Mouse (Mus musculus) heart, postnatal 0 days (tissue): ENCODE data around the gene Smarca2. TPM values are rescaled to one million over a fixed set of nuclear protein-coding genes. Genes with fewer than 3 reads are reported as not detected.

Experiments
- ATAC-seq: fragments of 200-750 bp; cut with Nextera tagmentation; 2 replicates; pipeline ENCODE4 v1.8.0; 2017; ENCODE audit warnings: low read depth, moderate number of reproducible peaks, moderate library complexity; ENCODE audit not compliant: insufficient read depth
- DNase-seq: peaks from one replicate; pipeline ENCODE4 v3.0.0-alpha.2; 2016; ENCODE audit warnings: low spot score
- H3K27ac ChIP-seq: fragments of 300-500 bp; sonication (generic); 2 replicates; pipeline ENCODE4 v1.5.1; 2014; ENCODE audit warnings: low read depth, mild to moderate bottlenecking
- H3K27me3 ChIP-seq: fragments of 300-500 bp; sonication (generic); 2 replicates; pipeline ENCODE4 v1.6.1; 2014; ENCODE audit warnings: low read length, mixed read lengths; ENCODE audit not compliant: control insufficient read depth, insufficient read depth
- H3K36me3 ChIP-seq: fragments of 300-500 bp; sonication (generic); replicated peaks from 2 replicates; pipeline ENCODE4 v1.6.1; 2014; ENCODE audit warnings: low read length, mixed read lengths; ENCODE audit not compliant: control insufficient read depth, insufficient read depth
- H3K4me1 ChIP-seq: fragments of 300-500 bp; sonication (generic); 2 replicates; pipeline ENCODE4 v1.6.1; 2014; ENCODE audit warnings: antibody characterized with exemption; ENCODE audit not compliant: control insufficient read depth, insufficient read depth
- H3K4me2 ChIP-seq: fragments of 300-500 bp; sonication (generic); 2 replicates; pipeline ENCODE4 v1.6.1; 2014; ENCODE audit warnings: low read depth, mild to moderate bottlenecking, low read length, moderate library complexity
- H3K4me3 ChIP-seq: fragments of 300-500 bp; sonication (generic); 2 replicates; pipeline ENCODE4 v1.5.1; 2014; ENCODE audit warnings: low read depth, low read length
- H3K9ac ChIP-seq: fragments of 300-500 bp; sonication (generic); replicated peaks from 2 replicates; pipeline ENCODE4 v1.6.1; 2014; ENCODE audit warnings: low read depth, low read length, mixed read lengths
- H3K9me3 ChIP-seq: fragments of 300-500 bp; sonication (generic); replicated peaks from 2 replicates; pipeline ENCODE4 v1.6.1; 2016; ENCODE audit warnings: low read length; ENCODE audit not compliant: control insufficient read depth
- CTCF ChIP-seq: IDR thresholded peaks from 2 replicates; pipeline ENCODE4 v1.5.1; 2016; ENCODE audit warnings: antibody characterized with exemption, control low read depth, low read depth
- EP300 ChIP-seq: IDR thresholded peaks from 2 replicates; pipeline ENCODE4 v1.6.1; 2016; ENCODE audit warnings: antibody characterized with exemption, low read depth
- WGBS: fragments of 180-500 bp; shearing (Covaris S2); extraction: QIAGEN DNeasy Blood & Tissue Kit; methylation state at CpG from one replicate; pipeline ENCODE4 v1.1.7; 2014; 5-methylcytosine and 5-hydroxymethylcytosine counted together
- polyA plus RNA-seq: library from polyadenylated mRNA; unstranded; fragments of >200 nt; fragmentation: Nextera tagmentation; extraction: Ambion mirVana; gene quantifications from 2 replicates; pipeline ENCODE4 v1.2.1, GENCODE M21; 2015
- total RNA-seq: library from RNA; depleted of rRNA; stranded (reverse); fragments of >200 nt; gene quantifications from 2 replicates; pipeline ENCODE4 v1.2.3, GENCODE M21; 2014; ENCODE audit warnings: low replicate concordance

The Smarca2 gene
- total and polyA plus RNA-seq, 2 experiments from 2014 or later, result 21.7 to 50.1 TPM

GRCm38 (mm10) chr19:26745567-26745966 is 140.7 kb downstream of the Smarca2 start:
- no peak overlapping the region for H3K27ac ChIP-seq
- H3K4me1 ChIP-seq, result peaks cover 4% of the 10 kb centered on the region; the same call in 1 of the 2 replicates
- 81% methylated on average over 7 of the region's 7 CpGs for WGBS
- H3K4me3 ChIP-seq, result no peak overlapping the region
- no peaks in the 10 kb centered on the region for H3K36me3 ChIP-seq
- H3K9ac ChIP-seq, result no peak overlapping the region
- H3K4me2 ChIP-seq, result no peak overlapping the region
- no peaks in the 10 kb centered on the region for H3K27me3 ChIP-seq
- ATAC-seq (no peak), DNase-seq (no peak)
- TF ChIP-seq EP300 (no peak), CTCF (no peak)
- no peaks in the 10 kb centered on the region for H3K9me3 ChIP-seq

GRCm38 (mm10) chr19:26746290-26746689 is 141.4 kb downstream of the Smarca2 start:
- no peaks in the 10 kb centered on the region for H3K36me3 ChIP-seq
- TF ChIP-seq CTCF (no peak), EP300 (no peak)
- no peak overlapping the region for H3K4me3 ChIP-seq
- no peak overlapping the region for H3K9ac ChIP-seq
- 0 out of 2 replicates have a peak overlapping the region, but pooled peaks have one; percentile 90 for H3K27ac ChIP-seq
- ATAC-seq (no peak), DNase-seq (no peak)
- H3K9me3 ChIP-seq, result no peaks in the 10 kb centered on the region
- WGBS, result 83% methylated on average over 10 of the region's 10 CpGs
- no peak overlapping the region for H3K4me2 ChIP-seq
- H3K4me1 ChIP-seq, result peaks cover 4% of the 10 kb centered on the region; the same call in 1 of the 2 replicates
- H3K27me3 ChIP-seq, result no peaks in the 10 kb centered on the region

GRCm38 (mm10) chr19:26746709-26747467 is 142.0 kb downstream of the Smarca2 start:
- H3K4me3 ChIP-seq, result peak overlapping the region; percentile 66
- ATAC-seq (no peak), DNase-seq (no peak)
- H3K27me3 ChIP-seq, result no peaks in the 10 kb centered on the region
- H3K9ac ChIP-seq, result peak overlapping the region; percentile 55
- TF ChIP-seq EP300 (no peak), CTCF (no peak)
- H3K4me2 ChIP-seq, result peak overlapping the region; percentile 63
- no peaks in the 10 kb centered on the region for H3K9me3 ChIP-seq
- H3K27ac ChIP-seq, result peak overlapping the region; percentile 90
- H3K36me3 ChIP-seq, result no peaks in the 10 kb centered on the region
- H3K4me1 ChIP-seq, result peaks cover 4% of the 10 kb centered on the region; the same call in 1 of the 2 replicates
- 51% methylated on average over 6 of the region's 6 CpGs for WGBS

- H3K27me3 ChIP-seq, result no peaks in the 10 kb centered on the region
- under 1% methylated on average over 36 of the region's 36 CpGs for WGBS
Observed at GRCm38 (mm10) chr19:26747571-26748539, 143.0 kb downstream of the Smarca2 start.

GRCm38 (mm10) chr19:26748676-26749075 is 143.8 kb downstream of the Smarca2 start:
- no peaks in the 10 kb centered on the region for H3K27me3 ChIP-seq
- peak overlapping the region; percentile 90 for H3K27ac ChIP-seq
- H3K36me3 ChIP-seq, result no peaks in the 10 kb centered on the region
- ATAC-seq, result no peak
- peak overlapping the region; percentile 66 for H3K4me3 ChIP-seq
- peak overlapping the region; percentile 55 for H3K9ac ChIP-seq
- peaks cover 4% of the 10 kb centered on the region; the same call in 1 of the 2 replicates for H3K4me1 ChIP-seq
- TF ChIP-seq EP300, result no peak
- no peak for TF ChIP-seq CTCF
- no peaks in the 10 kb centered on the region for H3K9me3 ChIP-seq
- H3K4me2 ChIP-seq, result peak overlapping the region; percentile 63
- DNase-seq, result peak; percentile 26
- 0% methylated on average over 6 of the region's 6 CpGs for WGBS

More at GRCm38 (mm10) chr19:26747571-26748539, 143.0 kb downstream of the Smarca2 start:
- peak; percentile 72 for ATAC-seq
- Histone ChIP-seq H3K9ac (peak overlapping the region; percentile 55), H3K4me2 (peak overlapping the region; percentile 63), H3K27ac (peak overlapping the region; percentile 90), H3K4me1 (peaks cover 4% of the 10 kb centered on the region; the same call in 1 of the 2 replicates), H3K36me3 (no peaks in the 10 kb centered on the region), H3K9me3 (no peaks in the 10 kb centered on the region), H3K4me3 (peak overlapping the region; percentile 66)
- TF ChIP-seq CTCF, result peak; percentile 35
- no peak for TF ChIP-seq EP300
- peak; percentile 91 for DNase-seq
